Comparison of ENCODE assay signal across 13 mouse cellular contexts in genomic region chr9:122173405-122174233, GRCm38 (mm10). TPM values are rescaled to one million over a fixed set of nuclear protein-coding genes. Genes with fewer than 3 reads are reported as not detected.
DNase-seq lines count a peak whose midpoint lies in the region; ATAC-seq and TF ChIP-seq lines count a peak whose summit lies in the region.
"Had no signal": no experiment of that assay in that cellular context is flagged by ENCODE, and none has a peak within 500 bp of the region (broad histone marks: within the 10 kb centered on the region; RNA-seq: fewer than 3 reads in every experiment).

No protein-coding gene starts in this region.

- H3K4me1 ChIP-seq in heart, embryonic 12.5 days (replicated peaks), result peaks cover 25% of the 10 kb centered on the region
- no peaks in the 10 kb centered on the region for H3K4me1 ChIP-seq in hindbrain, postnatal 0 days (ENCODE audit: insufficient read depth, low read length)

- H3K27ac ChIP-seq in heart, embryonic 12.5 days (ENCODE audit: poor library complexity, severe bottlenecking), result no peak overlapping the region
- H3K27ac ChIP-seq in hindbrain, postnatal 0 days, result no peak overlapping the region
- H3K27ac ChIP-seq: intestine, embryonic 15.5 days; neural tube, embryonic 15.5 days had no signal

- H3K9ac ChIP-seq in heart, embryonic 12.5 days, result no peak overlapping the region
- H3K9ac ChIP-seq in hindbrain, postnatal 0 days (replicated peaks; ENCODE audit: low read length), result no peak overlapping the region
- H3K9ac ChIP-seq: intestine, embryonic 15.5 days; neural tube, embryonic 15.5 days had no signal

- ATAC-seq in heart, embryonic 12.5 days (ENCODE audit: insufficient number of reproducible peaks, low FRiP score), result no peak
- ATAC-seq in hindbrain, postnatal 0 days, result 0 out of 2 replicates have a peak, but pooled peaks have one; percentile 16
- no peak for ATAC-seq in activated CD4-positive, CD25-positive, alpha-beta regulatory T cell, adult 4 months
- ATAC-seq: intestine, embryonic 15.5 days had no signal

- no peaks in the 10 kb centered on the region for H3K9me3 ChIP-seq in heart, embryonic 12.5 days (replicated peaks)
- H3K9me3 ChIP-seq in hindbrain, postnatal 0 days (ENCODE audit: low read length), result no peaks in the 10 kb centered on the region
- H3K9me3 ChIP-seq: intestine, embryonic 15.5 days; neural tube, embryonic 15.5 days had no signal

- no peak overlapping the region for H3K4me2 ChIP-seq in heart, embryonic 12.5 days
- no peak overlapping the region for H3K4me2 ChIP-seq in hindbrain, postnatal 0 days (ENCODE audit: low read depth, low read length)
- H3K4me2 ChIP-seq: intestine, embryonic 15.5 days; neural tube, embryonic 15.5 days had no signal

- 73% methylated on average over 9 of the region's 9 CpGs for WGBS in heart, embryonic 12.5 days
- 58% methylated on average over 9 of the region's 9 CpGs for WGBS in hindbrain, postnatal 0 days

- H3K4me3 ChIP-seq in heart, embryonic 12.5 days, result no peak overlapping the region
- no peak overlapping the region for H3K4me3 ChIP-seq in hindbrain, postnatal 0 days (ENCODE audit: low read length)
- H3K4me3 ChIP-seq: intestine, embryonic 15.5 days; neural tube, embryonic 15.5 days had no signal

- peaks cover 24% of the 10 kb centered on the region; the same call in 1 of the 2 replicates for H3K36me3 ChIP-seq in heart, embryonic 12.5 days
- H3K36me3 ChIP-seq in hindbrain, postnatal 0 days (ENCODE audit: insufficient read depth, low read length), result peaks cover 9% of the 10 kb centered on the region; the same call in 1 of the 2 replicates

- H3K27me3 ChIP-seq in heart, embryonic 12.5 days (replicated peaks), result no peaks in the 10 kb centered on the region
- H3K27me3 ChIP-seq in hindbrain, postnatal 0 days (ENCODE audit: insufficient read depth, low read length), result no peaks in the 10 kb centered on the region
- H3K27me3 ChIP-seq: intestine, embryonic 15.5 days; neural tube, embryonic 15.5 days had no signal

- peak; percentile 97 for DNase-seq in heart, adult 11 months
- peak; percentile 37 for DNase-seq in ovary, postnatal 36 days (ENCODE audit: low spot score)
- DNase-seq in ovary, adult 18-20 months (ENCODE audit: low spot score), result no peak
- peak; percentile 68 for DNase-seq in hindbrain, postnatal 0 days (ENCODE audit: low spot score)
- peak; percentile 62 to 75 for DNase-seq in kidney, postnatal 4 days
- DNase-seq in layer of hippocampus, adult 9-11 months, result no peak
- DNase-seq: gastrocnemius, postnatal 36 days; lung, adult 2 months; thymus, adult 2 months had no signal

- no peak for TF ChIP-seq CTCF in hindbrain, postnatal 0 days (IDR thresholded peaks at IDR 0.05; ENCODE audit: low read depth)

RNA-seq across cellular contexts. Expression of gene Snrk, which starts 56.6 kb away (rescaled TPM):
- 53.4 and 62.3 TPM in 2 replicates for polyA plus RNA-seq in heart, embryonic 12.5 days (2016; fragmentation: Nextera tagmentation; extraction: Ambion mirVana)
- total RNA-seq in hindbrain, postnatal 0 days (2014; rRNA removed), result 82.3 and 95.6 TPM in 2 replicates
- 67.1 and 68.5 TPM in 2 replicates for polyA plus RNA-seq in hindbrain, postnatal 0 days (2015; fragmentation: Nextera tagmentation; extraction: Ambion mirVana)
- 10 to 100 TPM; 23.1 to 25.9 TPM for polyA plus RNA-seq in activated CD4-positive, CD25-positive, alpha-beta regulatory T cell, adult 4 months (2017; shearing (Covaris generic))

Comparison
In these comparisons a context has a peak if more than half of its experiments do, and no peak if none do; other contexts are left out.
1. DNase-seq: peak in heart, adult 11 months (single experiment), ovary, postnatal 36 days (single experiment), hindbrain, postnatal 0 days (single experiment) and kidney, postnatal 4 days (2 of 2); none in ovary, adult 18-20 months (single experiment) and layer of hippocampus, adult 9-11 months (single experiment).